Mouse (Mus musculus): ENCODE measurements around the gene 1700122O11Rik.

GRCm38 (mm10) chr17:48039232-48039866 is 1.3 kb upstream of the 1700122O11Rik start:
- TF ChIP-seq CTCF (conservative IDR thresholded peaks at IDR 0.05; ENCODE audit: low read length): no peak
- no peak for TF ChIP-seq NANOG (IDR thresholded peaks at IDR 0.05; ENCODE audit: borderline replicate concordance, low read length)

Data from E14TG2a.4 (cell line).